Mouse (Mus musculus) naive thymus-derived CD4-positive, alpha-beta T cell, adult 2 months (primary cell): ENCODE measurements around the gene Ccnq.

ENCODE experiments used
- DNase-seq: peaks from one replicate; pipeline ENCODE4 v3.0.0-alpha.2; 2011; ENCODE audit warnings: low read depth

Gene Ccnq

DNA sequence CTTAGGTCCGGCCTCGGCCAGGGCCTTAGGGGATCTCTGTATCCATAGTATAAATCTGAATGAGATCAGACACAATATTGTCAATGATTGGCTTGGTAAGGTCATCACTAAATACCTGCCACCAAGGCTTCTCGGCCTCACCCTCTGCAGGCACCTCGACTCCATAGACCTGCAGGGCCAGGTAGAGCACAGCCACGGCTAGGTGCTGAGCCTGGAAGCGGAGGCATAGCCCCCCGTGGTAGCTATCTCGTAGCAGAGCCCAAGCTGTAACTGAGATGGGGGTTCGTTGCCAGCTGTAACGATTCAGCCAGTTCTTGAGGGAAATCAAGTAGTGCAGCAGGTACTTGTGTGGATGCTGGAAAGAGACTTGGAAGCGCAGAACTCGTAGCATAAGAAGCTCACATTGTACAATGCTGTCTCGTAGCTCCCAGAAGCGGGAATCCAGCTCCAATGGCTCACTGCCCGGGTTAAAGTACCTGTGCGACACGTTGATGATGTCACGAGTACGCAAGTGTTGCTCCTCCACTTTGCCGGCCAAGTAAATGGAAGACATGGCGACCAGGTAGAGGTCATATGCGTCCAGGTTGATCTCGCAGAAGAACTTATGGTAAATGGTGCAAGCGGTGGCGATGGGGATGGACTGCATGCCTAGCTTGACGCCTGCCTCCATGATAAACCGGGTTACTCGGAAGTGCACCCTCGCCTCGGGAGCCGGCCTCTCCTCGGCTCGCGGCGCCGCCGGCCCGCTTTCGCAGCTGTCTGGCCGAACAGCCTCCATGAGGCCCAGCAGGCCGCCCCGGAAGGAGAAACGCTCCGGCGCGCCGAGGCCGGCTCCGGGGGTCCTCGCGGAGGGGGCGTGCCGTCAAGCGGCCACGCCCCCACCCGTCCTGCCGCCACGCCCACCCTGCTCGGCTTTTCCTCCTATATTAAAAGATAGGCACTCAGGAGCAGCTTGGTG lies at the start of gene Ccnq:
TSS of gene Ccnq (minus strand) at position 845 of the 958 bp plus-strand sequence.
- peak; percentile 78 for DNase-seq

DNA sequence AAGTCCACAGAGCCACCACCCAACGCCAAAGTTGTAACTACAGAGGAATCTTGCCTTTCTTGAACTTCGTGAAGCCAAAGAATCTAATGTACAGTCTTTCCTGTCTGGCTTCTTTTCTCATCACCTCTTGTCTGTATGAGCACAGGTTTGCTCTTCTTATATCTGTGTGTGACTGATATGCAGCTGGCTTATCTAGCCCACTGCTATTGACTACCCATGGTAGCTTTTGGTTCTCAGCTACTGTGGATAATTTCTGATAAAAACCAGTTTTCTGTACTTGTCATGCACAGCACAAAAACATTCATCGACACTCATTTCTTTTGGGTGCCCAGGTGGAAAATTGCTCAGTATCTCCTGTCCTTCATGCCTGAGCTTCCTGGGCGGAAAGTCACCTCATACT lies 49.6 kb upstream of the Ccnq start:
- DNase-seq = no peak

DNA sequence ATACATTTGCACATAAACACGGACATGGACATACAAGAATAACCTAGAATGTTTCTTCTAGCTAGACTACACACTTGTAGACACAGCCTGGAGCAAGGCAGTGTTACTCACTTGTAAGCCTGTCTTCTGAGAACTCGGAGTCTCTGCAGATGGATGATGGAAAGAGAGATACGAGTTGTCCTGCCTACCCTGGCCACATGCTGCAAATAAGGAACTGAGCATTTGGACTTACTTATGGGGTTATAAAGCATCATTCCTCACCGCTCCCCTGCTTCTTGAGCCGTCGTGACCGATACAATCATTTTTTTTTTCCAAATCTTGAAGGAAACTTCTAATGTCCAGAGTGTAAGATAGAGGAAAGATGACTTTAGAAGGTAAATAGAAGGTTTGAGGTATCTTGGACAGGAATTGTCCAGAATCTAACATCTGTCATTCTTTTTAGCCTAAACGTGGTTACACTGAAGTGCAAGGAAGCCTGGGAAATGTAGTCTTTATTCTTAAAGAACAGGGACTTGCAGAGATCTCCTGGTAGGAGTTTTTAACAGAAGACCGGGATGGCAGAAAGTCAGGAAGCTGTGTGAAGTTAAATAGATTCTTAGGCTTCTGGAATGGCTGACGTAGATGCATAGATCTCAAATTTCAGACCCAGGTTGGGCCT lies 44.7 kb upstream of the Ccnq start:
- no peak for DNase-seq

DNA sequence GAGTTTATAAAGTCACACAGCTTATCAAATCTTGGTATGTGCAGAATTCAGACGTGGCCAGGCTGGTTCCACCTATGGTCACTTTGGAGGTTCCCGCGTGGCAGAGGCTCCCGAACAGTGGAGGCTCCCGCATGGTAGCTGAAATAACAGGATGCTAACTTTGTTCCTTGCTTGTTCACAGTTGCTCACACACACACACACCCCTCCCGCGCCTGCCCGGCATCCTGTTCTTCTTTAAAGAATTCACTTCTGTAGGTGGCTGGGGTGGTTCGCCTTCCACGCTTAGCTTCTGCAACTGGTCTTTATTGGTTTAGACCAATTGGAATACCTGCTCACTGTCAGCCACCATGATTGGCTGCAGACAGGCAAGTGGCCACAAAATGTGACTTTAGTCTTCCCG lies 41.6 kb upstream of the Ccnq start:
- peak; percentile 60 for DNase-seq

DNA sequence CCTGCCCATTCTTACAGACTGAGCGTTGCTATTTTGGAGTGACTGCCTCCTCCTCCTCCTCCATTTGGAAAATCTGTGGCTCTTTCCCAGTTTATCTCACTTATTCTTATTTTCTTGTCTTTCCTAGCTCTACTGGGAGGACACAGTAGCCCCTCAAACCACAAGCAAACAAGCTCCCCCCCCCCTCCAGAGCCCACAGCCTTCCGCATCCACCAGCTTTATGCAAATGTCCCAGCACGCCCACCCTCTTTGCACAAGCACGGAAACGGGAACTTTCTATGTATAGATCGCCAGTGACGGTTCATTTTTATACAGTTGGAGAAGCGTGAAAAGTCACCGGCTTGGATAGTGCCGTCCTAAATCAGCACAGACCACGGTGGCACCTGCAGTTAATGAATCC lies 40.9 kb upstream of the Ccnq start:
- DNase-seq = no peak

DNA sequence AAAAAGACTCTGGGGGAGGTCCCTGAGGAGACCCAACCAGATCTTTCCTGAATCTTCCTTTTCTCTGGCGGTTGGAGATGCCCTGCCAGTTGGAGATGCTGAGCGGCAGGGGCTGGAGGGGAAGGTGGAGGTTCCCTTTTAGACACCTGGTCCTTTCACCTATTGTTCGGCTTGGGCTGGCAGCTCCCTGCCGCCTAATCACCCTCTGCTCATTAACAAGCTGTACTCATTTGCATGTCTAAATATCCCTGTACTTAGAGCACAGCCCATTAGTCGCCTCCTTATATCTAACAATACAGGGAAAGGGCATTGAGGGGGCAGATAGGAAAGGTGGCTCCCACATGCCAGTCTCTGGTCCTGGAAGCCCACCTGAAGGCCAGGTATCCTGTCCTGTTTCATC lies 40.5 kb upstream of the Ccnq start:
- no peak for DNase-seq

DNA sequence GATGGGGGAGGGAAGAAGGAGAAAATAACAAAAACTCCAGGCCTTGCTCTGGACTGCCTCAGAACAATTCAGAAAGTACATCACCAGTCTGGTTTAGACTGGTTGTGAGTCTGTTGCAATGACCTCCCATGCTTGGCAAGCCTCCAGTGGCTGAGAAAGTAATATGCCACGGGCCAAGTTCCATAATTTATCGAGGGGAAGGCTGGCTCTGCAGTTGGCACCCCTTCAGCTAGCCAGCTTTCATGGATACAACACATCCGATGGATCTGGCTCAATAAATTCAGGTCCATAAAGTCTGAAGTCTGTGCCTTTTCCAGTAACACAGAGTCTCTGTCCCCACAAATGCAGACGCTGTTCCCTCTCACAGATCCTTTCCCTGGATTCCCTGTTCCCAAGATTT lies 40.1 kb upstream of the Ccnq start:
- no peak for DNase-seq

DNA sequence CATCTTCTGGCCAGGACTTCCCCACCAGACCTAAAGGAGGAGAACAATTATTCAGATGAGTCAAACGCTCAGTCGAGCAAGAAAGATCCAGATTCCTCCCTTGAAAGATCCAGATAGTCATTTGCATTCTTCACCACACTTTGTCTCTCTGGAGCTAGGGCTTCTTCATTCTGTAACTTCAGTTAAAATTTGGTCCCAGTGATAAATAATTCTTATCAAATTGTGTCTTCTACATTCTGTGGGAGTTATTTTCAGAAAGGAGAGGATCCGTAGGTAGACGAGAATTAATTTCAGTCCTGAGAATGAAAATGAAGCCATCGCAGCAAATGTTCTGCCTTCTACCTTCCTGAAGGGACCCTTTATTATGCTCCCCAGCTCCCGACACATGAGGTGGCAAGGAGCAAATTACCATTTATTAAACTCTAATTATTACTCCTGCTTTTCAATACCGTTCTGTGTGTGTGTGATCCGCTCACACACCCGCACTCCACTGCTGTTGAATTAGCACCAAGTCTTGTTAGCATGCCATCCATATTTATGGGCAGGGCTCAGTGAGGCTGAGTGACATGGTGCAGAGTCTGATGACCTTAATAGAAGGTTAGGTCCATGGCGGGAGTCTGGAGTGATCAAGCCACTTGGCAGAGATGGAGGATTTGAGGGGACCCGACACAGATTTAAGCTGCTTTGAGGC lies 38.0 kb upstream of the Ccnq start:
- no peak for DNase-seq

DNA sequence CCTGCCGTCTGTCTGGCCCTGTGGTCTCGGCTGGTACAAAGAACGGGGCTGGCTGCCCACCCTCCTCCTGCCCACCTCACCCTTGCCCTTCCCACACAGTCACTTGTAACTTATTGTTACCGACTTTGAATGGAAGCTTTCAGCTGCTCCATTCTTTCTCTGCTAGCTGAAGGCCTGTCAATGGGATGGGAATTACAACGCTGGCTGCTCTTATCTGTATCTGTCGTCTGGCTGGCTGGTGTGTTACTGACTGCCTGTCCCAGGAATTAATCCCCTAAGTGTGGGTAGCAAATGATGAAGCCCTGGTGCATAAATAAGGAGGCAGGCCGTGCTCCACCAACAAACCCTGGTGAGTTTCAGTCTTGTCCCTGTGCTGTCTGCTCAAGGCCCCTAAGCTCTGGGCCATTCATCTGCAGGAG lies 34.5 kb upstream of the Ccnq start:
- no peak for DNase-seq

DNA sequence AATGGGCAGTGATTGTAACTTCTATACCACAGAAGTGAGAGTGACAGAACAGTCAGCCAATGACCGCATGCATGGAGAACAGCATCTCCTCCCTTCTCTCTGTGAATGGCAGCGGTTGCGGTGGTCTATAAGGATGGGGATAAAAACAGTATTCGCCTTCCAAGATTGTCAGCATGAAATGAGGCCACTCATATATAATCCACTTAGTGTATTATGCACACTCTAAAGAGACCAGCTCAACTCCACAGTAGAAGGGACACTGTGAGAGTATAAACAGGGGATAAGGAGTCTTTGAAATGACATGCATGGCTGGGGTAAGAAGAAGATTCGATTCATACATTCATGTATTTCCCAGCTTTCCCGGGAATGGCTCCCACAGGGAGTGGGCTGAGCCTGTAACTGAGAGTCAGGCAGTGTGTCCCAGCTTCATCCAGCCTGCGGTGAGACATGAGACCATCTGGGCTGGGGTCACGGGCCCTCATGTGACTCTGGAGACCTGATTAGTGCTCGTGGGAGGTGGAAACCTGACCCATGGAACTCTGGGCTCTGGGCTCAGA lies 31.3 kb upstream of the Ccnq start:
- no peak for DNase-seq

DNA sequence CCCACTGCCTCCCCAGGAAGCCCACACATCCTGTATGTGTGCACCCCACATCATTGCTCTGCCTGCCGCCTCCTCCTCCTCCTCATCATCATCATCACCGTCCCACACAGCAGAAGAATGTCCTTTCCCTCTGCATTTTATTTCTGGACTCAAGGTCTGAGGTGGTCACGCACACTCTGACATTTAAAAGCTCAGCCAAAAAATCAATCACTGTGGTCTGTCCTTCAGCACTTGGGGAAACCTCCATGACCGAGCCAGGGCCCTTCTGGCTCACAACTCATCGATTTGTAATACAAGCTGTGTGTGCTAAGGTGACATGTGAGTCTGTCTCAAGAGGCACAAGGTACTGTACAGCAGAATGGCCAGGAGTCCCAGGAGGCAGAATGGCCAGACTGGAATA lies 30.8 kb upstream of the Ccnq start:
- DNase-seq = no peak

DNA sequence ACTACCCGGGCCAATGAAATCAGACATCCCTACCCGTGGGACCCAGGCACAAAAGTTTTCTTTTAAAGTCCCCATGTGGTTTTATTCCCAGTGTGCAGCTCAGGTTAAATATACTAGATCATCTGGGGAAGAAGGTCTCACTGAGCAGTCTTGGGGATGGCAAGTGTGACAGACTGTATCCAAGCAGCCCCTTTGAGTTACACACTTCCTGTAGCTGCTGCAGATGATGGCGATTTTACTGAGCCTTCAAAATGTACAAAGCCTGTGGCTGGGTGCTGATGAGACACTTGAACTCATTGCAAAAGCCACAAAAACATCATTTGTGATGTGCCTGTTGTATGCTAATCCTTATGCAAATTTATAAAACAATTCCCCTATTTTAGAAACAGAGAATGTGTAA lies 29.0 kb upstream of the Ccnq start:
- peak; percentile 56 for DNase-seq

DNA sequence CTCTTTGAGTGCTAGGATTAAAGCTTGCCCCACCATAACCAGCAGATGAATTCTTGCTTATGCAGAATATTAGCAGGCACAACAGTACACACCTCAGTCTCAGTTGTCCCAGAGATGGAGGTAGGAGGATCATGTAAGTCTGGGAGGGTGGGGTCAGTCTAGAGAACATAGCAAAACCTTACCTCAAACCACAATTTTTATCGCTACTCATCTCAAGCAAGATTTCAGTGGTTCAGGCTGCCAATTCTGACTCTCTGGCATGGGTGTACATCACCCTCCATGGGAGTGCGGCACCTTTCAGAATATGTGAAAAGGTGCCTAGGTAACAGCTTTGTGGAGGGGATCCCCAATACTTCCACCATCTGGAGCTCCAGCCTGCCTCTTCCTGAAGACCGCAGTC lies 28.5 kb upstream of the Ccnq start:
- DNase-seq = peak; percentile 52

DNA sequence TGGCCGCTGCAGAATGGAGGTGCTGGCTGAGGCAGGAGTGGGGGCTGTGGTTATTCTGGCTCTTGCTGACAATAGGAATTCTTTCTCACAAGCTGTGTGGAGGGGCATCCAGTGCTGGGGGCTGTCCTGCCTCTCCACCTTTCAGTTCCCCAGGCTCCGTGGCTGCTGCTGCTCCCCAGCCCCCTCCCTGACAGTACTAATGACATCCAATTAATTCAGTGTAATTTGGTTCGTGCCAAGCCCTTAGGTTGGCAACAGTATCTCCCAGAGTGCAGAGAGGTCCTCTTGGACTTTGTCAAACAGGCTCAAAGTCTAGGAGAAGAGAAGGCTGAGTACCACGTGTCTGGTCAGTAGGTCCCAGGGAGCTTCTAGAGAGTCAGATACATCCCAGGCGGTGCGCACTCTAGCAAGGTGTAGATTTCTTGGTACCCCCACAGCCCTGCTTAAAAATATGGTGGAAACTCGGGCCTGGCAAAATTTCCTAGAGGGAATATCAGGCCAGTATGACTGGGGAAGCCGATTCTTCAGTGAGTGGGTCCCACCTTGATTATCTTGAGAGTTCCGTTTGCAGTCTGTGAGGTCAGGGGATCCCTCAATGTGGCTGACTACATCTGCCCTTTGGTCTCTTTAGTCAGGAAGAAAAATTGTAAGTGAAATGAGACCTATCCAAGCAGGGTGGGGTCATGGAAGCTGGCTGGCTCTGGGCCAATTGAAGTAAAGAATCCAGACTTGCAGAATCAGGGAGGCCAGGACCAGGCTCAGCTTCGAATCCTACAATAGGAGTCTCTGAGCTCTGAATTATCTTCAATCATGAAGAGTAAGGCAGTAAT lies 26.5 kb upstream of the Ccnq start:
- DNase-seq = no peak

DNA sequence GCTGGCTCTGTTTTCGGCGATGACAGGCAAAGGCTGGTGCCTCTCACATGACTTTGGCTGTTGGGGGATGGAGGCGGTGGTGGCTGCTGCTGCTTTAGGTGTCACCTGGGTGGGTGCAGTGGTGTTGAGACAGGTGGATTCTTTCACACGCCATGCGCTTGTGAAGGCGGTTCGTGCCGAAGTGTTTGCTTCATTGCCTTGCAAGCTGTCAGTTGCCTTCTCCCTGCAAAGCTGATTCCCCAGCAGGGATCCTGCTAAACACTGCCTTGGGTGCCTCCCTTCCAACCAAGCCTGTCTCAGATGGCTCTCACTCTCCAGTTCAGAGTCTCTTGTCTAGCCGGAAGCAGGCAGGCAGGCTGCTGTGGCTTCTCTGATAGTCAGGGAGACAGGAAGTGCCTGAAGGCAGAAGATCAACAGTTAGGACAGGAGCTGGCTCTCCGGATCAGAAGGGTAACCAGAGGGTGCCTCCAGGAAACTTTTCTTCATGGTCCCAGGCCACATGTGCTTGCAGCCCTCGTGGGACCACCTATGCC lies 20.3 kb upstream of the Ccnq start:
- DNase-seq = peak; percentile 78

DNA sequence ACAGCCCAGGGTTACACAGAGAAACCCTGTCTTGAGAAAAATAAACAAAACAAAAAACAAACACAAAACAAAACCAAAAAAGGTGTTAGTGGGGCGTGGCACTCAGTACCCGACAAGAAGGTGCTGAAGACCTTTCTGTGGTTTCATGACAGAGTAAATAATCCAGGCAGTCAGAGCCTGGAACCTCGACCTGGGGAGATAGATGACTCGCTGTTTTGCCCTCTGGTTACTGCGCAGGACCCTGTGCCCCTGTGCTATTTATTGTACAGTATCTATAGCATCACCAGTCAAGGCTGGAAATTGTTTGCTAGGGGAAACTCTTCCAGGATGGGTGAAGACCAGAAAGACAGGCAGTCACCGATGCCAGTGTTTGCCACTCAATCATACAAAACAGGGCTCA lies 18.9 kb upstream of the Ccnq start:
- DNase-seq = no peak

DNA sequence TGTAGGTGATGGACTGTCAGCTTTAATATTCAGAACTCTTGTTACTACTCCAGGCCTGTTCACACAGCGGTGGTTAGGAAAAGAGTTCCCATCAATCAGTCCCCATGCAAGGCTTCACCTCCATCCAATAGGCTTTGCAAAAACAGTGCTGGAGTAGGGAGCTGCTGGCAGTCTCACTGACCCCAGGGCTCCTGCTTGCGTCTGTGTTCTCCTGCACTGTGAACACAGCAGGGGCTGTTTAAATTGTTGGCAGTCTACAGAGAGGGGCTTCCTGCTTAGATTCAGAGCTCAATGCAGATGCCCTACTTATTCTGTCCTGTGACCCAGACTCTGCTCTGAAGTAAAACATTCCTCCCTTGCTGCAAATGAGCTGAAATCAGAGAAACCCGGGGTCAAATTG lies 17.2 kb upstream of the Ccnq start:
- DNase-seq = no peak

DNA sequence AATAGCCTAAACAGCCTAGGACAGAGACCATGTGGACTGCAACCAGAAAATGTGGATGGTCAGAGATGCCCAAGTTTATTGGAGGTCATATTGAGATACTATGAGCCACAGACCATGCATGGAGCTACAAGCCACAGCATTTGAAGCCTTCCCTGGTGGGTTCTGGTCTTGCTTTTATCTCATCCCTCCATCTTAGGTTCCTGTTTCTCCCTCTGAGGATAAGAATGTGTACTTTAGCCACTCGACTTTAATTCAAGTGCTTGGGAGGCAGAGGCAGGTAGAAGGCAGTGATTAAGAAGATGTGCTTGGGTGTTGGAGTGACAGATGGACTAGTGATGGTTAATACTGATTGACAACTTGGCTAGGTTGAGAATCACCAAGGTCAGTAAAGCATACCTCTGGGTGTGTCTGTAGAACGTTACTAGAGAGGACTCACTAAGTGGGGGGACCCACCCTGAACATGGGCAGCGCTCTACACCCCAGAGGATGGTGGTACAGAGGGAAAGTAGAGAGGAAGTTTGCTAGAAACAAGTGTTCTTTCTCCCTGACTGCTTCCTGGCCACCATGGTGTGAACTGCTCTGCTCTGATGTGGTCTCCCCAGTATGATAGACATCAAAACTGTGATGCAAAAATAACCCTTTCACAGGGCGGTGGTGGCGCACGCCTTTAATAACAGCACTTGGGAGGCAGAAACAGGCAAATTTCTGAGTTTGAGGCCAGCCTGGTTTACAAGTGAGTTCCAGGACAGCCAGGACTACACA lies 14.7 kb upstream of the Ccnq start:
- peak; percentile 63 for DNase-seq

DNA sequence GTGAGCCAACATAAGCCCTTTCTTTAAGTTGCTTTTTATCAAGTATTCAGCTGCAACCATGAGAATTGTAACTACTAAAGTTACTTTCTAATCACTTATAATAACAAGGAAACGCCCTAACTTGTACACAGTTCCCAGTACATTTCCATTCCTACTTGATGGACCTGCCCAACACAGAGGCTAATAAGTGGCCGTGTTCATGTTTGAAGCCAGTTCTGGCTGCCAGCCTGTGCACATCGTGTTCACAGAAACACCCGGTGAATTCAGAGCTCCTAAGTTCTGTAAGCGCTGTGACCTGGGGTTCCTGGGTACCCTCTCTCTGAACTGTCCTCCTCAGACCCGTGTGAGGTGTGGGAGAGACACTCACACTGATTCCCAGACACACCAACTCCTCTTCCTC lies 13.3 kb upstream of the Ccnq start:
- DNase-seq = no peak

DNA sequence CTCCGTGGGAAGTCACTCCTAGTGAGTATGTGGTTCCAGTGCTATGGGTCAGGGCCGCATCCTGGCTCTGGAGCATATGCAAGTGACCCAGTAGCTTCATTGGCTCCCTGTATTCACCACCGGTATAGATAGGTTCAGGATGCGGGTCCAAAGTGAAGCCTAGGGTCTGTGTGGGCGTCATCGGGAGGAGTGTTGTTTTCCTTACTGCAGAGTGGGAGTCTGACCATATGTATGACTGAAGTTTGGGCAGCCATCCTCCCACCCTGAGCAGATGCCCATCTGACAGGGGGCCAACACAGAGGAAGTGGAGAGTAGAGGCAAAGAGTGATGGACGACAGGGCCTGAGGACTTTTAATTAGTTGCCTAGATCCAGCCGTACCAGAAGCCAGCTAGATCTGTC lies 12.8 kb upstream of the Ccnq start:
- no peak for DNase-seq

DNA sequence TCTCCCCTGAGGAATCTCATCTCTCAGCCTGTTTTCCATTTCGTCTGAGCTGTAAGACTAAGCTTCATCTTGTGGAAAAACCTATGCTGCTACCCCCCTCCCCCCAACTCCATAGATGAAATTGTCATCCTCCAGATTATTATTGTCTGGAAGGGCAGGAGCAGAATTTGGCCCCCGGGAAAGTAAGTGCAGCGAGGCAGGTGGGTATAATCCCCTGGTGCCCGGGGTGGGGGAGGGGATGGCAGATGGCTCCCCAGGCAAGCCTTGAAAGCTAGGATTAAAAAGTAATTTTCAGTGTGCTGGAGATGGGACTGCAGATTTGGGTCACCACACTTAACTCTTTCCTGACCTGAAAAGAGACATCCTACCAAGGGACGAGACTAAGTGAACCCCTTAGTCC lies 10.7 kb upstream of the Ccnq start:
- DNase-seq = no peak
